Mouse (Mus musculus) E14TG2a.4 (cell line): Measurements from ENCODE around the gene 2410015M20Rik.
"Not testable (repeated sequence)": the region's sequence is repeated elsewhere in the genome, so short reads cannot be mapped to it uniquely, and the experiment has no call there.

Source experiments
- H3K27me3 ChIP-seq: 2 replicates; pipeline ENCODE4 v1.6.1; 2014; ENCODE audit warnings: low read length, control low read depth; ENCODE audit not compliant: insufficient read depth
- H3K36me3 ChIP-seq: 2 replicates; pipeline ENCODE4 v1.6.1; 2014; ENCODE audit warnings: low read length, control low read depth; ENCODE audit not compliant: insufficient read depth
- H3K4me1 ChIP-seq: replicated peaks from 2 replicates; pipeline ENCODE4 v1.6.1; 2014; ENCODE audit warnings: low read depth, low read length, control low read depth
- H3K4me3 ChIP-seq: replicated peaks from 2 replicates; pipeline ENCODE4 v1.5.1; 2014; ENCODE audit warnings: mild to moderate bottlenecking, low read length
- H3K9me3 ChIP-seq: 2 replicates; pipeline ENCODE4 v1.6.1; 2014; ENCODE audit warnings: low read length, control low read depth
- CTCF ChIP-seq: conservative IDR thresholded peaks from 2 replicates; pipeline ENCODE4 v1.5.1; 2014; ENCODE audit warnings: low read length
- NANOG ChIP-seq: IDR thresholded peaks from 2 replicates; pipeline ENCODE4 v1.6.1; 2014; ENCODE audit warnings: borderline replicate concordance, low read length, mixed read lengths
- POU5F1 ChIP-seq: IDR thresholded peaks from 2 replicates; pipeline ENCODE4 v1.6.1; 2014; ENCODE audit warnings: low read length, borderline replicate concordance

The 2410015M20Rik gene

DNA sequence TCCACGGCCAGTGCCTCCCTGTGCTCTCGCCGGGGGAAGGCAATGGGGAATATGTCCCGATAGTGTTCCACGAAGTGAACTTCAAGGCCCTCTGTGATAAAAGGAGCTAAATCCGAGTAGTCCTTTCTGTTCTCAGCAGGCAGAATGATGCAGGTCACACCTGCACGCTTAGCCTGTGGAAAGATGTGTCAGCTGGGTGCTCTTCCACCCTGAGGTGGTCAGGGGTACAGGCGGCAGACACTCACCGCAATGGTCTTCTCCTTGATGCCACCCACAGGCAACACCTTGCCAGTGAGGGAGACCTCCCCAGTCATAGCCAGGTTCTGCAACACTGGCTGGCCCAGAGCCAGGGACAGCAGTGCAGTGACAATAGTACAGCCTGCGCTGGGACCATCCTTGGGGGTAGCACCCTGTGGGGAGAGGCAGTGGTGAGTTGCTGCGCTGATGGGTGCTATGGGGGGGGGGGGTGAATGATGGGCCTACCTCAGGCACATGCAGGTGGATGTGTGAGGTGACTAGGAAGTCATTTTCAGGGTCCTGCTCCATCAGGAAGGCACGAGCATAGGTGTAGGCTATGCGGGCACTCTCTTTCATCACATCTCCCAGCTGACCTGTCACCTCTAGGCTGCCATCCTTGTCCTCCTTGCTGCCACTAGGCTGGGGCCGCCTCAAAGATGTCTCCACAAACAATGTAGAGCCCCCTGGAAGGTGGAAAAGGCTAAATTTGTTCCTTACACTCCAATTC is 5.0 kb upstream of the 2410015M20Rik start:
- TF ChIP-seq NANOG (no peak), POU5F1 (no peak), CTCF (no peak)
- peak overlapping the region; percentile 91 for H3K4me3 ChIP-seq
- peaks cover 71% of the 10 kb centered on the region for H3K4me1 ChIP-seq
- H3K9me3 ChIP-seq = no peaks in the 10 kb centered on the region
- H3K27me3 ChIP-seq = no peaks in the 10 kb centered on the region
- H3K36me3 ChIP-seq = peaks cover 60% of the 10 kb centered on the region

DNA sequence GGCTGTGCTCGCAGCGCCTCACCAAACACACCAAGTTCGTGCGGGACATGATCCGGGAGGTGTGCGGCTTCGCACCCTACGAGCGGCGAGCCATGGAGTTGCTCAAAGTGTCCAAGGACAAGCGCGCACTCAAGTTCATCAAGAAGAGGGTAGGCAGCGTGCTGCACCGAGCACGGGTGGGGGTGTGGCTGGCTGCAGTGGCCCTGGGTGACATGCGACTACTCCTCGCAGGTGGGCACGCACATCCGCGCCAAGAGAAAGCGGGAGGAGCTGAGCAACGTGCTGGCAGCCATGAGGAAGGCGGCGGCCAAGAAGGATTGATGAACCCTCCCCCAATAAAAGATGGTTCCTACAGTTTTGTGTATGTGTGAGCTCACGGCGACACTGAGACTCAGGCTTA is 4.3 kb upstream of the 2410015M20Rik start:
- not testable (repeated sequence) for H3K9me3 ChIP-seq, H3K27me3 ChIP-seq
- H3K4me3 ChIP-seq = peak overlapping the region; percentile 91
- H3K36me3 ChIP-seq = peaks cover 53% of the 10 kb centered on the region
- H3K4me1 ChIP-seq = peaks cover 69% of the 10 kb centered on the region

DNA sequence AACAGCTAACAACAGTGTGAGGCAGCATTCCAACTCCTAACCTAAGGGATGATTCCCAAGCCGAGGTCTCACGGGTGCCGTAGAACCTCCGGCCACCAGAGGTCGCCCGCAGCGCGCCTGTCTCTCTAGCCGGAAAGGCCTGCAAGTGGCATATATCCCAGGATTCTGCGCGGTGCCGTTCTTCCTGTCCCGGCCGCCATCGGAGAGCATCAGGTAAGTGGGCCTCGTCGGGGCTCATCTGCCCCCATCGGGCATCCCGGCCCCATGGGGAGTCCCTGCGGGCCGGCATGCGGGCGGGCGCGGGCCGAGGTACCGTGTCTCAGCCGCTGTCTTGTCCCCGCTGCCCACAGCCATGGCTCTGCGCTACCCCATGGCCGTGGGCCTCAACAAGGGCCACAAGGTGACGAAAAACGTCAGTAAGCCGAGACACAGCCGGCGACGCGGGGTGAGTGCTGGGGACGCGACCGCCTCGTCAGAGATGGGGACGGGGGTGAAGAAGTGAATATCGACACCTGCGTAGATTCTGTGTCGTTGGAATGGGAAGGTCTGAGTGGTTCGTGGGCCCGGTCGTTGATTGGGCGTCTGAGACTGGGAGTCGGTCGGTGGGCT is 3.8 kb upstream of the 2410015M20Rik start, which contains the start of gene Rpl36:
Gene Rpl36 (plus strand): TSS at position 181 of the 609 bp plus-strand sequence.
- peaks cover 71% of the 10 kb centered on the region for H3K4me1 ChIP-seq
- peak within 1 kb of the TSS; percentile 91 for H3K4me3 ChIP-seq
- H3K36me3 ChIP-seq = peaks cover 52% of the 10 kb centered on the region
- no peaks in the 10 kb centered on the region for H3K27me3 ChIP-seq
- TF ChIP-seq POU5F1 (no peak), NANOG (no peak), CTCF (peak; percentile 93)
- H3K9me3 ChIP-seq = no peaks in the 10 kb centered on the region

DNA sequence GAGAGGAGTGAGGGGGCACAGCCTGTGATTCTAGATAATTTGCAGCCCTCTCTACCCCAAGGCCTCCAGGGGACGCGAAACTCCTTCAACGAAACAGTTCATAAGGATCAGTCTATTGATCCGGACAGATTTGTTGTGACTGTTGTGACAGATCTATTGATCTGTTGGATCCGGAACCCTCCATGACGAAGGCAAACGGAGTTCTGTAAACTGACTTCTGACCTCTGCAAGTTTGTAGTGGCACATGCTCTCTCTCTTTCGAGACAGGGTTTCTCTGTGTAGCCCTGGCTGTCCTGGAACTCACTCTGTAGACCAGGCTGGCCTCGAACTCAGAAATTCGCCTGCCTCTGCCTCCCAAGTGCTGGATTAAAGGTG is 3.0 kb upstream of the 2410015M20Rik start:
- H3K27me3 ChIP-seq, H3K9me3 ChIP-seq: not testable (repeated sequence)
- Histone ChIP-seq H3K4me3 (peak overlapping the region; percentile 91), H3K36me3 (peaks cover 52% of the 10 kb centered on the region), H3K4me1 (peaks cover 71% of the 10 kb centered on the region)

DNA sequence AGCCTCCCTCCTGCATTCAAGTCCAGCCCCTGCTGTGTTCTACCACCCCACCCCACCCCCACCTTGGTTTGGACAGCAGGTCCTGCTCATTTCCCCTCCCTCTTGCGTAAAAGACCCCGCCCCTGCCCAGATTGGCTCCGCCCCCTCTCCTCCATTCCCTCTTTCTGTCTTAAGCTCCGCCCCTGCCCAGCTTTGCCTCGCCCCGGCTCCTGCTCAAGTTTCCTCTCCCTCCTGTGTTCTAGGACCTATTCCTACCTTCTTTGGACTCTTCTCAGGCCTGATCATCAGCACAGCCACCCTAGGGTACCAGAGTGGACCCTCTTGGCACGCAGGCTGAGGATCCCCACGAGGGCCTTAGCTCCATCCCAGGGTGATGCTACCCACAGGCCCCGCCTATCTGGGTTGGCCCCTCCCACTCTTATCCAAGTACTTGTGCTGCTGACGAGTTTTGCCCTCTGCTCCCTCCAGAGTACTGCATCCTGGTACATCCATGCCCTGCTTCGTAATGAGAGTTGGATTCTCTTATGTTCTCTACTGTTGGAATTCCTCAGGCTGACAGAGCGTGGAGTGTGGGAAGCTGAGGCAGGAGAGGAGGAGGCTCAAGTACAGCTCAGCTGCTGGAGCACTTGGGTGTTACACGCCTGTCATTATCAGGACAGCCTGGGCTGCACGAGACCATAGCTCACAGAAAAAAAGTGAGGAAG is 2.4 kb upstream of the 2410015M20Rik start:
- TF ChIP-seq POU5F1 (no peak), NANOG (no peak), CTCF (no peak)
- Histone ChIP-seq H3K9me3 (no peaks in the 10 kb centered on the region), H3K4me3 (peak overlapping the region; percentile 91), H3K4me1 (peaks cover 71% of the 10 kb centered on the region), H3K36me3 (peaks cover 52% of the 10 kb centered on the region), H3K27me3 (no peaks in the 10 kb centered on the region)

DNA sequence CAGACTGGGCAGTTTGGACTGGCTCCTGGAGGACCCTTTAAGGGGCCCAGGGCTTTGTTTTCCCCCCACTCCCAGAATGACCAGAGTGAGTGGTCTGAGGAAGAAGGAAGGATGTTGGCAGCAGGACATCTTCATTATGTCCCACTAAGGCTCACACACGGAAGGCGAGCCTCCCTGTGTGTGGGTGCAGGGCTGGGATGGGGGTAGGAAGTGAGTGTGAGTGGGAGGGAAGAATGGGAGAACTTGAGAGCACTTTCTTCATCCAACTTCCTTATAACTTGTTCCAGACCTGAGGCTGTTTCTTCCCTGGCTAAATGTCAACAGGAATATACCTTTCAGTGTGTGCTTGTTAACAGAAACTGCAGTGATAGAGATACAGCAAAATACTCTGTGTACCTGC is 1.8 kb upstream of the 2410015M20Rik start:
- no peaks in the 10 kb centered on the region for H3K27me3 ChIP-seq
- peak overlapping the region; percentile 30; the same call in 1 of the 2 replicates for H3K4me3 ChIP-seq
- H3K4me1 ChIP-seq = peaks cover 72% of the 10 kb centered on the region
- peaks cover 52% of the 10 kb centered on the region for H3K36me3 ChIP-seq
- no peaks in the 10 kb centered on the region for H3K9me3 ChIP-seq
- TF ChIP-seq CTCF (no peak), POU5F1 (no peak), NANOG (no peak)

DNA sequence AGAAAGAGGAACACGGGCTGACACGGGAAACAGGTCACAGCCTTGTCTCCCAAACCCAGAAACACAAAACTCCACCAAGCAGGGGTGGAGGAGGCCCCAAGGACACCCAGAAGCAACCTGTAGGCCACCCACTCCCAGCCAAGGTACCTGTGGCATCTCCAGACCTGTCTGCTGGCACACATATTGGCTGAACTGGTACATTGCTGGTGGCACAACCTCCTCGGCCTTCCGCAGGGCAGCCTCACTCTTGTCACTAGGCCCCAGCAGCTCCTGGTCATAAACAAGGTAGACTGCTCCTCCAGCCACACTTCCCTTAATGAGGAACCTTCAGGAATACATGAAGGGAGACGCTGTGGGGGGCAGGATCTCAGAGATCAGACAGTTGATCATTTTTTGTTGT is 872 bp downstream of the 2410015M20Rik start:
- Histone ChIP-seq H3K4me3 (peak overlapping the region; percentile 89), H3K27me3 (no peaks in the 10 kb centered on the region), H3K36me3 (peaks cover 52% of the 10 kb centered on the region), H3K9me3 (no peaks in the 10 kb centered on the region), H3K4me1 (peaks cover 77% of the 10 kb centered on the region)
- no peak for TF ChIP-seq CTCF
- TF ChIP-seq NANOG = no peak
- no peak for TF ChIP-seq POU5F1

DNA sequence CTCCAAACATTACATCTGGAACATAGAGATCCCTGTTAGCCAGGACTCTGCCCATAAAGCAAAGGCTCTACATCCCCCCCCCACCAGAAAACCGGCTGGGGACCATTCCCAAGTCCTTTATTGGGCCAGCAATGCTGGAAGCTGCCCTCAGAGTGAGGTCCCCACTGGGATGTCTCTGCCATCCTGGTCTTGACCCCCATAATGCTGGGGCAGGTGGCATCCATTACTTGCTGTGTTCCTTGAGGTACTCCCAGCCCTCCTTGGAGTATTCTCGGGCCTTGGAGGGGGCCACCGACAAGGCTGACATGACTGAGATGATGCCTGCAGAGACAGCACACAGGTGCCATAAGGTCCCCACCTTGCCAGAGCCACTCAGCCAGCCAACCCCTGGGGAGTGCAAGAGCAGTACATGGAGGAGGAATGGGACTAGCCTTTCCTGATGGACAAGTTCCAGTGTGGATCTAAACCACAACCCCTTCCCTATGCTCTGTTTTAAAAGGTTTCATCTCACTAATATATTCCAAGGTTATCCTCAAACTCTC is 2.0 kb downstream of the 2410015M20Rik start:
- Histone ChIP-seq H3K9me3 (no peaks in the 10 kb centered on the region), H3K4me1 (peaks cover 83% of the 10 kb centered on the region), H3K4me3 (0 out of 2 replicates have a peak overlapping the region, but pooled peaks have one; percentile 89), H3K36me3 (peaks cover 61% of the 10 kb centered on the region), H3K27me3 (no peaks in the 10 kb centered on the region)
- TF ChIP-seq NANOG (no peak), POU5F1 (no peak), CTCF (no peak)

DNA sequence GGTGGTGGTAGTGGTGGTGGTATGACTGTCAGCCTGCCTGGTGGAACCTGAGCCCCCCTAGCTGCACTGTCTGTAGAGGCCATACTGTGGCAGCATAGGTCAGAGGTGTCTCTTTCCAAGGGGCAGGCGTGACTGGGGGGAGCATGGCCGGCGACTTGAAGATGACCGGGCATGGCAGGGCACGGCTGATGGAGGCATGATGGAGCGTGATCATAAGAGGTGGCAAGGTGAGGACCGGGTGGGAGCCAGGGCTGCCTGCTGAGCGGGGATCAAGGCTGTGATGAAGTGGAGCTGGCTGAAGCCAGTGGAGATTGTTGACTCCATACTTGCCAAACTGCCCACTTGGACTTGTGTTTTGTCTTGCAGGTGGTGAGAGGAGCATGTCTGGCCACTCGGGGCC is 4.1 kb downstream of the 2410015M20Rik start:
- H3K27me3 ChIP-seq = no peaks in the 10 kb centered on the region

More for the DNA sequence above, 4.1 kb downstream of the 2410015M20Rik start:
- peaks cover 76% of the 10 kb centered on the region for H3K4me1 ChIP-seq
- peaks cover 83% of the 10 kb centered on the region for H3K36me3 ChIP-seq
- H3K4me3 ChIP-seq = no peak overlapping the region
- TF ChIP-seq NANOG = no peak
- TF ChIP-seq CTCF = no peak
- no peak for TF ChIP-seq POU5F1
- H3K9me3 ChIP-seq = no peaks in the 10 kb centered on the region
